Mouse (Mus musculus) olfactory bulb, adult 2 months (tissue): Measurements from ENCODE around the gene Smad9. TPM values are rescaled to one million over a fixed set of nuclear protein-coding genes. Genes with fewer than 3 reads are reported as not detected.

Source experiments
- H3K27ac ChIP-seq: fragments of 200-500 bp; 2 replicates; pipeline ENCODE4 v1.5.1; 2012; ENCODE audit warnings: low read depth, low read length; ENCODE audit not compliant: insufficient read depth
- H3K4me1 ChIP-seq: fragments of 200-500 bp; 2 replicates; pipeline ENCODE4 v1.6.1; 2012; ENCODE audit warnings: low read length; ENCODE audit not compliant: control insufficient read depth, insufficient read depth
- H3K4me3 ChIP-seq: fragments of 200-500 bp; 2 replicates; pipeline ENCODE4 v1.5.1; 2012; ENCODE audit warnings: mild to moderate bottlenecking, low read depth, low read length, moderate library complexity; ENCODE audit not compliant: insufficient read depth
- CTCF ChIP-seq: fragments of 200-500 bp; IDR thresholded peaks from 2 replicates; pipeline ENCODE4 v1.5.1; 2012; ENCODE audit warnings: low read depth, mild to moderate bottlenecking, low read length, moderate library complexity; ENCODE audit not compliant: insufficient read depth
- POLR2A ChIP-seq: fragments of 200-500 bp; IDR thresholded peaks from 2 replicates; pipeline ENCODE4 v1.6.1; 2012; ENCODE audit warnings: mild to moderate bottlenecking, low read depth, low read length, moderate library complexity; ENCODE audit not compliant: insufficient read depth
- WGBS: fragments of 180-500 bp; shearing (Covaris S2); methylation state at CpG from one replicate; pipeline ENCODE4 v1.1.7; 2018; 5-methylcytosine and 5-hydroxymethylcytosine counted together
- polyA plus RNA-seq: library from polyadenylated mRNA; stranded (reverse); fragments of >200 nt; gene quantifications from 2 replicates; pipeline ENCODE4 v1.2.4, GENCODE M21; 2012; ENCODE audit warnings: low replicate concordance; ENCODE audit not compliant: missing spikeins, insufficient read depth, insufficient read length

Smad9 gene
- polyA plus RNA-seq, 1 experiment: not detected

DNA sequence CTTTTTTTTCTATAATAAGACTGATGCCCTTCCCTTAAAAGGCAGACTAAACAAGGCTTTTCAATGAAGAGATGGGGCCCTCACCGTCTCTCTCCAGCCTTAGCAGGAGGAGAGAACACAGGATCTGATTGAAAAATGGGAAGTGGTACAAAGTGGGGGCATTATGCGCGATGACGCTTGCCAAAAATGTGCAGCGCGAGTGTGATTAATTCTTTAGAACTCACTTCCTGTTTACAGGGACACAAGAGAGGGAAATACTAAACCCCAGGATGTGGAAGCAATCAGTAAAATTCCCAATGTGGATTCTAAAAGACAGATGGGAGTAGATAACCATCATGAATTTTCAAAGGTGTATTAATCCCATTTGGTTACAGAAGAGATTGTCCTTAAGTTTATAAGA lies 59.2 kb downstream of the Smad9 start:
- Histone ChIP-seq H3K4me1 (no peaks in the 10 kb centered on the region), H3K4me3 (no peak overlapping the region), H3K27ac (no peak overlapping the region)
- WGBS: 66% methylated on average over 6 of the region's 6 CpGs
- no peak for TF ChIP-seq CTCF

DNA sequence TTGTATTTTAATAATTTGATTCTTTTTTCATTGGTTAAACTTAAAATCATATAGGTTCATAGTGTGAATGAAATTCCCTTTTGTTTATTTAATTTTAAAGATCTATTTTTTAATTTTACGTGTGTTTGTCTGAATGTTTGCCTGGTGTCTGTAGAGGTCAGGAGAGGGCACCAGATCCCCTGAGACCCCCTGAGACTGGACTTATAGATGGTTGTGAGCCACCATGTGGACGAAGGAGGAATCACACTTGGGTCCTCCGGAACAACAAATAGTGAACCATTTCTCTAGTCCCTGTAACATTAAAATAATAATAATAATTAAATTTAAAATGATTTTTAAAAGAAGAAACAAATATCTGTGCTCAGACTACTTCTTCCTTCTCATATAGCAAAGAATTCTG lies 59.9 kb downstream of the Smad9 start:
- Histone ChIP-seq H3K4me1 (no peaks in the 10 kb centered on the region), H3K4me3 (no peak overlapping the region), H3K27ac (no peak overlapping the region)
- WGBS: 21% methylated on average over 3 of the region's 3 CpGs
- TF ChIP-seq CTCF (peak; percentile 62; the same call in 1 of the 2 replicates), POLR2A (no peak)

DNA sequence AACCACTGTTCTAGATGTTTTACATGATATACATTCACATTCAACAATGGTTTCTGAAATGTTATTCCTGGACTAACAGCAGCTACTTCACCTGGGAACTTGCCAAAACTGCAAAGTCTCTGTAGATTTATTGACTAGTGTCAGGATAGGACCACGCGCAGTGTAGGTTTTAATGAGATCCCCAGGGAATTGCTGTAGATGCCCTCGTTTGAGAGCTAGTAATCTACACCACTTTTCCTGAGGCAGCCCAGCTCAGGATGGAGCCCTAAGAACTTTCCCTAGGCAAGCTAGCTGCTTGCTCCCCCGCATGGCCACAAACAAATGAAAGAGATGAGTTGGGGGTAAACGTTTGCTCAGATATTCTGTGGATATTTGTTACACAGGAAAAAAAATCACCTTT lies 67.1 kb downstream of the Smad9 start:
- Histone ChIP-seq H3K27ac (no peak overlapping the region), H3K4me1 (no peaks in the 10 kb centered on the region), H3K4me3 (no peak overlapping the region)
- WGBS: 82% methylated on average over 5 of the region's 5 CpGs
- no peak for TF ChIP-seq CTCF
- TF ChIP-seq POLR2A: no peak

DNA sequence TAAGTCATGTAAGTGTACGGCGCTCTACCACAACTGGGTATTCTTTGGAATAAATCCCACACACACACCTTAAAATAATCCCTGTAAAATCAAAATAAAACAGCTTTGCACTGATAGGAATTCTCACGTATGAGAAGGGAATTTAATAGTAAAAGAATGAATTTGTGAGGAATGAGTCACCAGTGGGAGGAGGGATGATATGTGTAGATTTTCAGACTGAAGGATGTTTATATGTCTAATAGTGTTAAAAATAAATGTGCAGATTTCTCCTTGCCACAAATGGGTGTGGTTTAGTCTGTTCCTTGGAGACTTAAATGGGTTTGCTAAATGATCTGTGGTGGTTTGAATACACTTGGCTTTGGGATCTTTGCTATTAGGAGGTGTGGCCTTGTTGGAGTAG lies 77.1 kb downstream of the Smad9 start:
- H3K4me3 ChIP-seq: no peak overlapping the region
- WGBS: 75% methylated on average over 3 of the region's 3 CpGs
- H3K4me1 ChIP-seq: no peaks in the 10 kb centered on the region
- no peak overlapping the region for H3K27ac ChIP-seq
- TF ChIP-seq CTCF (no peak), POLR2A (no peak)

DNA sequence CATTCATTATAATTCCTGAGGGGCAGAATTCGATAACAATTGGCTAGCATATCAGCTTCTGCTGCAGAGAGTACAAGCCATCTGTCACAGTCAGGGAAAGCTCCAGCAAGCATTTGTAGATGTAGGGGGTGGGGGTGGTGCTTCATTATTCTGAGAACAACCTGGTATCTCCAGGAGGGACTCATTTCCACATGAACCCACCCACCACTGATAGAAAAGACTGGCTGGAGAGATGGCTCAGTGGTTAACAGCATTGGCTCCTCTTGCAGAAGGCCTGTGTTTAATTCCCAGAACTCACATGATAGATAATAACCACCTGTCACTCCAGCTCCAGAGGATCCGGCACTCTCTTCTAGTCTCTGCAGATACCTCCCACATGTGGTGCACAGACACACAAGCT lies 80.0 kb downstream of the Smad9 start:
- Histone ChIP-seq H3K4me1 (no peaks in the 10 kb centered on the region), H3K27ac (no peak overlapping the region), H3K4me3 (no peak overlapping the region)
- WGBS: 29% methylated on average over 2 of the region's 2 CpGs
- TF ChIP-seq POLR2A (no peak), CTCF (no peak)

Other genes with a start within 250 kb of the Smad9 start
- not detected in 2 replicates for gene Supt20, start 62.8 kb upstream of the Smad9 start, polyA plus RNA-seq
- gene Gm21958, start 41.2 kb upstream of the Smad9 start, polyA plus RNA-seq: not detected in 2 replicates
- not detected in 2 replicates for gene Exosc8, start 20.2 kb upstream of the Smad9 start, polyA plus RNA-seq
- not detected in 2 replicates for gene Alg5, start 20.0 kb upstream of the Smad9 start, polyA plus RNA-seq
- not detected in 2 replicates for gene Rfxap, start 52.2 kb downstream of the Smad9 start, polyA plus RNA-seq
- not detected in 2 replicates for gene Sertm1, start 160.3 kb downstream of the Smad9 start, polyA plus RNA-seq